Mouse (Mus musculus) E14TG2a.4 (cell line): ENCODE data around the gene Bbs12.

ENCODE experiments used
- H3K27me3 ChIP-seq: 2 replicates; pipeline ENCODE4 v1.6.1; 2014; ENCODE audit warnings: low read length, control low read depth; ENCODE audit not compliant: insufficient read depth
- H3K36me3 ChIP-seq: 2 replicates; pipeline ENCODE4 v1.6.1; 2014; ENCODE audit warnings: low read length, control low read depth; ENCODE audit not compliant: insufficient read depth
- H3K4me1 ChIP-seq: replicated peaks from 2 replicates; pipeline ENCODE4 v1.6.1; 2014; ENCODE audit warnings: low read depth, low read length, control low read depth
- H3K4me3 ChIP-seq: replicated peaks from 2 replicates; pipeline ENCODE4 v1.5.1; 2014; ENCODE audit warnings: mild to moderate bottlenecking, low read length
- H3K9me3 ChIP-seq: 2 replicates; pipeline ENCODE4 v1.6.1; 2014; ENCODE audit warnings: low read length, control low read depth
- CTCF ChIP-seq: conservative IDR thresholded peaks from 2 replicates; pipeline ENCODE4 v1.5.1; 2014; ENCODE audit warnings: low read length
- NANOG ChIP-seq: IDR thresholded peaks from 2 replicates; pipeline ENCODE4 v1.6.1; 2014; ENCODE audit warnings: borderline replicate concordance, low read length, mixed read lengths
- POU5F1 ChIP-seq: IDR thresholded peaks from 2 replicates; pipeline ENCODE4 v1.6.1; 2014; ENCODE audit warnings: low read length, borderline replicate concordance

Bbs12 gene

GRCm38 (mm10) chr3:37334053-37334452 lies 21.7 kb downstream of the Bbs12 start:
- TF ChIP-seq POU5F1 = no peak
- no peak for TF ChIP-seq NANOG
- TF ChIP-seq CTCF = no peak
- H3K36me3 ChIP-seq = no peaks in the 10 kb centered on the region
- H3K27me3 ChIP-seq = 0 out of 2 replicates have a peak, but pooled peaks cover 3% of the 10 kb centered on the region
- peaks cover 16% of the 10 kb centered on the region; the same call in 1 of the 2 replicates for H3K4me1 ChIP-seq
- no peaks in the 10 kb centered on the region for H3K9me3 ChIP-seq
- H3K4me3 ChIP-seq = no peak overlapping the region

GRCm38 (mm10) chr3:37341110-37341509 lies 28.8 kb downstream of the Bbs12 start:
- TF ChIP-seq CTCF = peak; percentile 83
- TF ChIP-seq NANOG = no peak
- no peak for TF ChIP-seq POU5F1
- no peaks in the 10 kb centered on the region for H3K9me3 ChIP-seq
- no peak overlapping the region for H3K4me3 ChIP-seq
- H3K36me3 ChIP-seq = no peaks in the 10 kb centered on the region
- H3K27me3 ChIP-seq = peaks cover 19% of the 10 kb centered on the region
- H3K4me1 ChIP-seq = no peaks in the 10 kb centered on the region

- Histone ChIP-seq H3K4me1 (peaks cover 3% of the 10 kb centered on the region), H3K9me3 (no peaks in the 10 kb centered on the region), H3K27me3 (peaks cover 34% of the 10 kb centered on the region), H3K36me3 (no peaks in the 10 kb centered on the region), H3K4me3 (no peak overlapping the region)
- TF ChIP-seq NANOG (no peak), CTCF (no peak)
Measured at GRCm38 (mm10) chr3:37342811-37343210, 30.5 kb downstream of the Bbs12 start.

GRCm38 (mm10) chr3:37347671-37348070 lies 35.3 kb downstream of the Bbs12 start:
- Histone ChIP-seq H3K4me3 (peak overlapping the region; percentile 81), H3K4me1 (peaks cover 14% of the 10 kb centered on the region), H3K9me3 (no peaks in the 10 kb centered on the region), H3K27me3 (peaks cover 61% of the 10 kb centered on the region), H3K36me3 (no peaks in the 10 kb centered on the region)
- no peak for TF ChIP-seq NANOG
- no peak for TF ChIP-seq POU5F1
- TF ChIP-seq CTCF = no peak

GRCm38 (mm10) chr3:37348221-37349165 lies 36.1 kb downstream of the Bbs12 start, which contains the start of gene Fgf2:
Fgf2 (plus strand) TSS chr3:37348346.
- no peaks in the 10 kb centered on the region for H3K9me3 ChIP-seq
- peak within 1 kb of the TSS; percentile 81 for H3K4me3 ChIP-seq
- no peak for TF ChIP-seq POU5F1
- no peak for TF ChIP-seq NANOG
- no peak for TF ChIP-seq CTCF
- H3K4me1 ChIP-seq = peaks cover 14% of the 10 kb centered on the region
- H3K36me3 ChIP-seq = no peaks in the 10 kb centered on the region
- H3K27me3 ChIP-seq = peaks cover 60% of the 10 kb centered on the region

GRCm38 (mm10) chr3:37349166-37349548 lies 36.8 kb downstream of the Bbs12 start:
- Histone ChIP-seq H3K36me3 (no peaks in the 10 kb centered on the region), H3K4me1 (peaks cover 14% of the 10 kb centered on the region), H3K27me3 (peaks cover 54% of the 10 kb centered on the region), H3K4me3 (peak overlapping the region; percentile 81), H3K9me3 (no peaks in the 10 kb centered on the region)
- TF ChIP-seq NANOG = no peak

GRCm38 (mm10) chr3:37350386-37350785 lies 38.0 kb downstream of the Bbs12 start:
- H3K4me3 ChIP-seq = no peak overlapping the region
- H3K36me3 ChIP-seq = no peaks in the 10 kb centered on the region
- no peak for TF ChIP-seq POU5F1
- no peak for TF ChIP-seq CTCF
- no peak for TF ChIP-seq NANOG
- H3K4me1 ChIP-seq = peaks cover 14% of the 10 kb centered on the region
- H3K9me3 ChIP-seq = no peaks in the 10 kb centered on the region
- peaks cover 53% of the 10 kb centered on the region for H3K27me3 ChIP-seq

GRCm38 (mm10) chr3:37353951-37354481 lies 41.7 kb downstream of the Bbs12 start:
- no peak overlapping the region for H3K4me3 ChIP-seq
- H3K4me1 ChIP-seq = peaks cover 5% of the 10 kb centered on the region
- no peaks in the 10 kb centered on the region for H3K9me3 ChIP-seq
- TF ChIP-seq CTCF (no peak), POU5F1 (no peak), NANOG (no peak)
- no peaks in the 10 kb centered on the region for H3K36me3 ChIP-seq
- H3K27me3 ChIP-seq = peaks cover 34% of the 10 kb centered on the region

- TF ChIP-seq CTCF = no peak
- TF ChIP-seq POU5F1 = no peak
- TF ChIP-seq NANOG = no peak
- no peaks in the 10 kb centered on the region for H3K4me1 ChIP-seq
- no peaks in the 10 kb centered on the region for H3K9me3 ChIP-seq
- H3K27me3 ChIP-seq = peaks cover 34% of the 10 kb centered on the region
- no peak overlapping the region for H3K4me3 ChIP-seq
- H3K36me3 ChIP-seq = no peaks in the 10 kb centered on the region
Measured at GRCm38 (mm10) chr3:37354737-37355136, 42.4 kb downstream of the Bbs12 start.
